Mouse (Mus musculus) intestine, embryonic 16.5 days (tissue): ENCODE data around the gene Vwa3b. TPM values are rescaled to one million over a fixed set of nuclear protein-coding genes. Genes with fewer than 3 reads are reported as not detected.

ENCODE experiments used
- ATAC-seq: fragments of 200-750 bp; cut with Nextera tagmentation; 2 replicates; pipeline ENCODE4 v1.8.0; 2017; ENCODE audit warnings: moderate TSS enrichment, moderate library complexity
- H3K27ac ChIP-seq: fragments of 300-500 bp; sonication (generic); 2 replicates; pipeline ENCODE4 v1.5.1; 2014; ENCODE audit warnings: mild to moderate bottlenecking, low read length
- H3K27me3 ChIP-seq: fragments of 300-500 bp; sonication (generic); replicated peaks from 2 replicates; pipeline ENCODE4 v1.6.1; 2014; ENCODE audit warnings: low read length, control low read depth, mixed read lengths; ENCODE audit not compliant: control insufficient read depth, insufficient read depth
- H3K36me3 ChIP-seq: fragments of 300-500 bp; sonication (generic); 2 replicates; pipeline ENCODE4 v1.6.1; 2014; ENCODE audit warnings: low read length, control low read depth; ENCODE audit not compliant: control insufficient read depth, insufficient read depth
- H3K4me1 ChIP-seq: fragments of 300-500 bp; sonication (generic); 2 replicates; pipeline ENCODE4 v1.6.1; 2014; ENCODE audit warnings: low read length, control low read depth, mixed read lengths; ENCODE audit not compliant: control insufficient read depth, insufficient read depth
- H3K4me2 ChIP-seq: fragments of 300-500 bp; sonication (generic); 2 replicates; pipeline ENCODE4 v1.6.1; 2014; ENCODE audit warnings: low read depth, low read length, control low read depth
- H3K4me3 ChIP-seq: fragments of 300-500 bp; sonication (generic); 2 replicates; pipeline ENCODE4 v1.5.1; 2014; ENCODE audit warnings: mild to moderate bottlenecking, low read length
- H3K9ac ChIP-seq: fragments of 300-500 bp; sonication (generic); 2 replicates; pipeline ENCODE4 v1.6.1; 2014; ENCODE audit warnings: low read depth, low read length
- H3K9me3 ChIP-seq: fragments of 300-500 bp; sonication (generic); 2 replicates; pipeline ENCODE4 v1.6.1; 2016; ENCODE audit warnings: low read length, control low read depth; ENCODE audit not compliant: control insufficient read depth
- WGBS: fragments of 180-500 bp; shearing (Covaris S2); extraction: QIAGEN DNeasy Blood & Tissue Kit; methylation state at CpG from one replicate; pipeline ENCODE4 v1.1.7; 2014; 5-methylcytosine and 5-hydroxymethylcytosine counted together
- polyA plus RNA-seq: library from polyadenylated mRNA; unstranded; fragments of >200 nt; fragmentation: Nextera tagmentation; extraction: Ambion mirVana; gene quantifications from 2 replicates; pipeline ENCODE4 v1.2.1, GENCODE M21; 2015

Vwa3b gene
- polyA plus RNA-seq, 1 experiment from 2014 or later = 1.7 TPM

DNA sequence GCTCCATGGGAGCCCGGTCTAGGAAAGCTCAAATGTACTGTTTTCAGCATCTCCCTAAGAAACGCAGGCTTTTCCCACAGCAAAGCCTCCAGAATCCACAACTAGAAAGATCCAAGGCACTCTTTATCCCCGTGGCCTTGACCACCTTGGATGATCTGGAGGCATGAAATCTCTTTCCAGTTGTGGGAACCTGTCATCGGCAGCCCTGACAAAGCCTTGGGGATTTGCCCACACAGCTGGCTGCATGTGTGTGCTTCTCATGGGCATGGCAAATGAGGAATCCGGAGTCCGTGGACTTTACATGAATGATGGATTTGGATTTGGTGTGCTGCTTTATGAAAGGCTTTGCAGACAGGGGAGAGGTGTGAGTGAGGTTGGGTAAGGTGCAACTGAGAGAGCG, 141.5 kb downstream of the Vwa3b start:
- WGBS = 81% methylated on average over 7 of the region's 7 CpGs

DNA sequence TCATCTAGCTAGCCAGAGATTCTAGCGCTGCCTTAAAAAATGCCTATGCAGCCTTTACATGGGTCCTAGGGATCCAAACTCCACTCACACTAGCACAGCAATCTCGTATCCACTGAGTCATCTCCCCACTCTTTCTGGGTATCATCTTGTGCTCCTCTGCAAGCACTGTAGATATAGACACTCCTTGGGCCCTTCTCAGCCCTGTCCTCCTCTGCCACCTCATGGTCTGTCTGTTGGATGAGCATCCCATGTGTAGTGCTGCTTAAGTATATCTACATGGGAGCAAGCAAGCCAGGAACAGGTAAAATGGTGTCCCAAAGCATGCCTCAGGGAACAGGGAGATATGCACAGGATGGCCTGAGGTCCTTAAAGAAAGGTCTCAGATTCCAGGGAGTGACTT, 151.5 kb downstream of the Vwa3b start:
- ATAC-seq = no peak
- Histone ChIP-seq H3K4me3 (no peak overlapping the region), H3K4me1 (no peaks in the 10 kb centered on the region), H3K27ac (no peak overlapping the region), H3K9ac (no peak overlapping the region), H3K27me3 (no peaks in the 10 kb centered on the region), H3K4me2 (no peak overlapping the region), H3K36me3 (no peaks in the 10 kb centered on the region), H3K9me3 (no peaks in the 10 kb centered on the region)
- 84% methylated on average over 2 of the region's 2 CpGs for WGBS

More for the DNA sequence above, 141.5 kb downstream of the Vwa3b start:
- Histone ChIP-seq H3K4me2 (no peak overlapping the region), H3K36me3 (no peaks in the 10 kb centered on the region), H3K27me3 (no peaks in the 10 kb centered on the region), H3K9me3 (no peaks in the 10 kb centered on the region), H3K4me3 (no peak overlapping the region), H3K9ac (no peak overlapping the region), H3K4me1 (no peaks in the 10 kb centered on the region), H3K27ac (no peak overlapping the region)
- ATAC-seq = no peak

- Histone ChIP-seq H3K4me1 (no peaks in the 10 kb centered on the region), H3K9ac (no peak overlapping the region), H3K27ac (no peak overlapping the region), H3K9me3 (no peaks in the 10 kb centered on the region), H3K36me3 (no peaks in the 10 kb centered on the region), H3K4me2 (no peak overlapping the region), H3K4me3 (no peak overlapping the region), H3K27me3 (no peaks in the 10 kb centered on the region)
- ATAC-seq = no peak
- 74% methylated on average over 5 of the region's 5 CpGs for WGBS
Observed at GRCm38 (mm10) chr1:37179852-37180251, 153.5 kb downstream of the Vwa3b start.

DNA sequence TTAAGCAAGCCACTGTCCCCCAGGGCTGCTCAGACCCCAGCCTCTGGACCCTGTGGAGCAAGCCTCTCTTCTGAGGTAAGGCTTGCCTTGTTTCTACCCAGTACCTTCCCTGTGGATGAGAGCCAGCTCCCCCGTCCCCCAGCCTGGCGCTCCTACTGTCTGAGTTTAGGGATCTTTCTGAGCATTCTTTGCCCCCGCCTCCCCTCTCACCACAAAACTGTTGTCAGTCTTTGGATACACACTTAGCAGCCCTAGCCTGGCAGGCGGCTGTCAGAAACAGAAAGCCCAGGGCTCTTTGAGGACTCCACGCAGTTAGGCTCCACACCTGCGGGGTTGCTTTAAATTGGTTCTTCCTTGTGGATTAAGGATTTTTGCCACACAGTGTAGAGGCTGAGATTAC, 160.7 kb downstream of the Vwa3b start:
- Histone ChIP-seq H3K27ac (no peak overlapping the region), H3K9ac (no peak overlapping the region), H3K4me1 (no peaks in the 10 kb centered on the region), H3K36me3 (no peaks in the 10 kb centered on the region), H3K27me3 (no peaks in the 10 kb centered on the region), H3K4me2 (no peak overlapping the region), H3K4me3 (no peak overlapping the region), H3K9me3 (no peaks in the 10 kb centered on the region)
- no peak for ATAC-seq
- 81% methylated on average over 6 of the region's 6 CpGs for WGBS

DNA sequence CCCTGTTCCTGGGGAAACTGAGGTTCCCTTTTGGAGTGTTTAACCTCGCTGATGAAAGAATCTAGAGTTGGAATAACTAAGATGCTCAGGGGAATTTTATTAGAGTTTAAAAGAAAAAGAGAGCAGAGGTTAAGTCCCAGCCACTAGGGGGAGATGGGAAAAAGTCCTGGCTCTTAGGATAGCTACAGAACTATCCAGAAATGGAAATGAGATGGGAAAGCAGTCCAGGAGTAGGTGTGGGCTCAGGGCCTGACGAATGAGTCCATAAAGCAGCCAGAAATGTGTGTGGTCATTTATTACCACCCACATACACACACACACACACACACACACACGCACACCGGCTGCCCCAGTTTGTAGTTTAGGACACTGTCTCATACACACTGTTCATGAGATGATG, 168.2 kb downstream of the Vwa3b start:
- Histone ChIP-seq H3K4me1 (no peaks in the 10 kb centered on the region), H3K27me3 (no peaks in the 10 kb centered on the region), H3K4me2 (no peak overlapping the region), H3K27ac (no peak overlapping the region), H3K4me3 (no peak overlapping the region), H3K9ac (no peak overlapping the region), H3K9me3 (no peaks in the 10 kb centered on the region), H3K36me3 (no peaks in the 10 kb centered on the region)
- 52% methylated on average over 4 of the region's 4 CpGs for WGBS
- no peak for ATAC-seq

- no peaks in the 10 kb centered on the region for H3K9me3 ChIP-seq
- no peak overlapping the region for H3K4me2 ChIP-seq
- H3K27ac ChIP-seq = no peak overlapping the region
- no peak overlapping the region for H3K4me3 ChIP-seq
- no peaks in the 10 kb centered on the region for H3K4me1 ChIP-seq
- no peak overlapping the region for H3K9ac ChIP-seq
- 80% methylated on average over 4 of the region's 4 CpGs for WGBS
- no peaks in the 10 kb centered on the region for H3K36me3 ChIP-seq
- ATAC-seq = no peak
- no peaks in the 10 kb centered on the region for H3K27me3 ChIP-seq
Observed at GRCm38 (mm10) chr1:37201406-37201805, 175.0 kb downstream of the Vwa3b start.

DNA sequence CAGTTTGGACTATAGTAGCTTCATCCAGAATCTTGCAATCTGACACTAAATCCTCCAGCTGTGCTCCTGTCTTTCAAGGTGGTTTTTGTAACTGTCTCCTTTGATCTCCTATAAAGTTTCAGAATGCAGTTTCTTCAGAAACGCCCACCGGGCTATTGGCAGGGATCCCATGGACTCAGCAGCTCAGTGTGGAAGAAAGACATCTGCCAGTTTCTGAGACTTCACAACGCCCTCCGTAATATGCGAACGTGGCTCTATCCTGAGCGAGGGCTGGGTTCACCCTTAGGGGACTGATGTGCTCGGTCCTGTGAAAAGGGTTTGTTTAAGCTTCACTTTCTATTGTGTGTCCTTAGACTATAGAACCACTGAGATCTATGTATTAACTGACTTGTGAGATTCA, 181.3 kb downstream of the Vwa3b start:
- no peaks in the 10 kb centered on the region for H3K9me3 ChIP-seq
- H3K27ac ChIP-seq = no peak overlapping the region
- no peaks in the 10 kb centered on the region for H3K27me3 ChIP-seq
- ATAC-seq = no peak
- no peak overlapping the region for H3K4me2 ChIP-seq
- no peaks in the 10 kb centered on the region for H3K4me1 ChIP-seq
- H3K9ac ChIP-seq = no peak overlapping the region
- H3K4me3 ChIP-seq = no peak overlapping the region
- WGBS = 65% methylated on average over 8 of the region's 8 CpGs
- H3K36me3 ChIP-seq = no peaks in the 10 kb centered on the region

DNA sequence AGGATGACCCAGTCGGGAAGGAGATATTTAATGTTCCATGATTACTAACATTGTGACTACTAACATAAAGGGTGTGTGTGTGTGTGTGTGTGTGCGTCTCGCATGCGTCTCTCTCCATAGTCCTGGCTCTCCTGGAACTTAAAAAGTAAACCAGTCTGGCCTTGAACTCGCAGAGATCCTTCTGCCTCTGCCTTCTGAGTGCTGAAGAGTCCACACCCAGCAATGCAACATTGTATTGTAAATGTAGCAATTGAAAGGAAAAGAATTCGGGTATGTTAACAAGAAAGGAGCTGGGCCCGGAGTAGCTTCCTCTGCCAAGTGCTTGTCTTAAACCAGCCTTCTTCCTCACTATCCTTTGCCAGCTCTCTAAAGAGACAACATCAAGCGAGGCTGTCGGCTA, 186.0 kb downstream of the Vwa3b start:
- 89% methylated on average over 9 of the region's 9 CpGs for WGBS
- Histone ChIP-seq H3K4me1 (no peaks in the 10 kb centered on the region), H3K36me3 (no peaks in the 10 kb centered on the region), H3K4me3 (no peak overlapping the region), H3K4me2 (no peak overlapping the region), H3K9ac (no peak overlapping the region), H3K27me3 (no peaks in the 10 kb centered on the region), H3K27ac (no peak overlapping the region), H3K9me3 (no peaks in the 10 kb centered on the region)
- no peak for ATAC-seq

DNA sequence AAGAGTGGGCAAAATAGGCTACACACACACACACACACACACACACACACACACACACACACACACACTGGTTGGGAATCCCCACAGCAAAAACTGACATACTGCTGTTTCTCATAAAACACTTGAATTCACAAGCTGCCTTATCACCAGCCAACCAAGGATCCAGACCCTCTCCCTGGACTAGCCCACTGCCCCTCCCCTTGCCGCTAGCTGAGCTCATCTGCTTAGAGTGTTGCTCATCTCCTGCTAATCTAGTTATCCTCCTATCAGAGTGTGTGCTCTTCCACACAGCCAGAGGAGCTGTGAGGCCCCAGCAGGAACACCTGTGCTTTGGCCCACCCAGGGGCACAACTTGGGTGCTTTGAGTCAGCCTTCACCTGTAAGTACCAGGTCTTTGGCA, 187.7 kb downstream of the Vwa3b start, which contains the start of gene Cnga3:
Gene Cnga3 (plus strand): TSS at position 291 of the 400 bp plus-strand sequence.
- H3K4me2 ChIP-seq = no peak within 1 kb of the TSS
- H3K9ac ChIP-seq = no peak within 1 kb of the TSS
- H3K36me3 ChIP-seq = no peaks in the 10 kb centered on the region
- H3K9me3 ChIP-seq = no peaks in the 10 kb centered on the region
- ATAC-seq = no peak
- H3K4me3 ChIP-seq = no peak within 1 kb of the TSS
- WGBS = 32% methylated on average over 1 of the region's 1 CpGs
- H3K4me1 ChIP-seq = no peaks in the 10 kb centered on the region
- no peaks in the 10 kb centered on the region for H3K27me3 ChIP-seq
- H3K27ac ChIP-seq = no peak within 1 kb of the TSS

DNA sequence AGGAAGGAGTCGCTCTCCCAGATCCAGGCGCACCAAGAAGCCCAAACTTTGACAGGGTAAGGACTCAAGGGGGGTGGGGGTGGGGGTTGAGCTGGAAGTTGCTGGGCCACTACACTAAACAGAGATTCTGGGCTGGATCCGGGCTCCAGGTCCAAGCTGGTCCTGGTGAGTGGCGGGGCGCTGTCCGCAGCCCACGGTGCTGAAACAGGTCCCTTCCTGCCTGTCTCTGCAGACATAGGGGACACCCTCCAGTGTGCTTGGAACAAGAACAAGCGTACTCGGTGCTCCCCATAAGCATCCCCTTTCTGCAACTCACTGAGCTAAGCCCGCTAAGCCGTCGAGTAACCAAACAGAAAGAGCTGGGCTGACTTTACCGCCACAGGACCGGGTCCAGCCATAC, 192.0 kb downstream of the Vwa3b start:
- no peaks in the 10 kb centered on the region for H3K4me1 ChIP-seq
- WGBS = 6% methylated on average over 14 of the region's 14 CpGs

More for the DNA sequence above, 192.0 kb downstream of the Vwa3b start:
- no peak overlapping the region for H3K9ac ChIP-seq
- no peak overlapping the region for H3K4me3 ChIP-seq
- H3K4me2 ChIP-seq = no peak overlapping the region
- no peak overlapping the region for H3K27ac ChIP-seq
- H3K9me3 ChIP-seq = no peaks in the 10 kb centered on the region
- H3K27me3 ChIP-seq = no peaks in the 10 kb centered on the region
- no peaks in the 10 kb centered on the region for H3K36me3 ChIP-seq
- ATAC-seq = no peak
